ENCODE assay signal across 14 mouse cellular contexts in the genomic region with DNA sequence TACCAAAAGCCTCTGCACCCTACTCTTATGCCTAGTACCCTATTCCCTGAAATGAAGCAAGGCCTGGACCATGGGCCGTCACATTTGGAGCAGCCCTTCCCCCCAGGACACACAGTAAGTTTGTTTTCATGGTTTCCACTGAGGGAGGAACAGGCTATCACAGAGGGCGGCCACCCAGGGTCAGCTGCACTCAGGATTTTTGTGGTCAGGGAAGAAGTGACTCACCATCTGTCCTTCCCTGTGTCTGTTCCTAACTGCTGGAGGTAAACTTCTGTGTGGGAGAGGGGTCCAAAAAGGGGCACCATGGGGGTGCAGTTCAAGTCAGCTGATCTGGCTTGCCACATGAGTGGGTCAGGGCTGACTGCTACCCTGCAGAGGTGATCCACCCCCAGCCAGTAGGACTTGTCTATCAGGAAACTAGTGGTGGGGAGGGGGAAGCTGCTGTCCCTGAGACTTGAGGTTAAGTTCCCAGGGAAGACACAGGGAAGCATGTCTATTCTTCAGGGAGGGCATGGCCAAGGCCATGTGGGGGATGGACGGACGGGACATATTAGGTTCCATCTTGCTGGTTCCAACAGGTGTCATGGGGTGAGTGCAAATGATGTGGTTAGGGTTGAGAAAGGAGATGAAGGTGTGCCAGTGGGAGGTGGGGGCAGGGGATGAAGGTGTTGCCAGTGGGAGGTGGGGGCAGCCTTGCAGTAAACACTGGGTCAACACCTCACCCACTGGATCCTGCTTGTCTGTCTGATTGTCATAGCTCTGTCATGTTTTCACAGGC.
DNase-seq lines count a peak whose midpoint lies in the region; ATAC-seq lines count a peak whose summit lies in the region.
"Had no signal": no experiment of that assay in that cellular context is flagged by ENCODE, and none has a peak within 500 bp of the region (broad histone marks: within the 10 kb centered on the region; RNA-seq: fewer than 3 reads in every experiment).

No protein-coding gene starts in this region.

- H3K4me3 ChIP-seq in midbrain, embryonic 10.5 days: no peak overlapping the region
- no peak overlapping the region for H3K4me3 ChIP-seq in midbrain, embryonic 15.5 days
- H3K4me3 ChIP-seq: embryonic facial prominence, embryonic 10.5 days; limb, embryonic 15.5 days; megakaryocyte, embryonic 14.5 days; neural tube, embryonic 12.5 days had no signal

- DNase-seq in adrenal gland, adult (ENCODE audit: inconsistent age in 2 of 2, low spot score in 1 of 2): peak; percentile 85 to 90
- no peak for DNase-seq in adrenal gland, postnatal 4 days (ENCODE audit: low spot score in 2 of 2)
- no peak for DNase-seq in midbrain, embryonic 10.5 days (ENCODE audit: low spot score)
- DNase-seq in heart, adult 8-10 months (ENCODE audit: low spot score): peak; percentile 72
- peak; percentile 56 for DNase-seq in skeletal muscle tissue, adult 2 months (ENCODE audit: low read depth, low spot score)
- no peak for DNase-seq in thymus, postnatal 36 days

- peaks cover 74% of the 10 kb centered on the region for H3K4me1 ChIP-seq in midbrain, embryonic 10.5 days
- peaks cover 47% of the 10 kb centered on the region for H3K4me1 ChIP-seq in midbrain, embryonic 15.5 days

- no peaks in the 10 kb centered on the region for H3K36me3 ChIP-seq in midbrain, embryonic 10.5 days
- H3K36me3 ChIP-seq in midbrain, embryonic 15.5 days (replicated peaks): no peaks in the 10 kb centered on the region
- H3K36me3 ChIP-seq: embryonic facial prominence, embryonic 10.5 days; limb, embryonic 15.5 days; neural tube, embryonic 12.5 days had no signal

- H3K4me2 ChIP-seq in midbrain, embryonic 15.5 days: no peak overlapping the region
- H3K4me2 ChIP-seq: limb, embryonic 15.5 days; neural tube, embryonic 12.5 days had no signal

- H3K9me3 ChIP-seq in midbrain, embryonic 10.5 days (replicated peaks): no peaks in the 10 kb centered on the region
- H3K9me3 ChIP-seq in midbrain, embryonic 15.5 days: no peaks in the 10 kb centered on the region
- H3K9me3 ChIP-seq: embryonic facial prominence, embryonic 10.5 days; limb, embryonic 15.5 days; megakaryocyte, embryonic 14.5 days; neural tube, embryonic 12.5 days had no signal

- H3K9ac ChIP-seq in midbrain, embryonic 15.5 days: no peak overlapping the region
- H3K9ac ChIP-seq: limb, embryonic 15.5 days; neural tube, embryonic 12.5 days had no signal

- H3K27me3 ChIP-seq in midbrain, embryonic 10.5 days (ENCODE audit: low read depth, poor library complexity, severe bottlenecking): no peaks in the 10 kb centered on the region
- H3K27me3 ChIP-seq in midbrain, embryonic 15.5 days (replicated peaks): no peaks in the 10 kb centered on the region
- H3K27me3 ChIP-seq: limb, embryonic 15.5 days; neural tube, embryonic 12.5 days had no signal

- peak overlapping the region; percentile 39 for H3K27ac ChIP-seq in midbrain, embryonic 10.5 days (replicated peaks)
- H3K27ac ChIP-seq in midbrain, embryonic 15.5 days: no peak overlapping the region
- H3K27ac ChIP-seq: embryonic facial prominence, embryonic 10.5 days; limb, embryonic 15.5 days; neural tube, embryonic 12.5 days had no signal

- no peak for ATAC-seq in midbrain, embryonic 15.5 days (replicated peaks)
- ATAC-seq in granulocyte monocyte progenitor cell, adult 5-6 weeks (replicated peaks; ENCODE audit: poor library complexity, severe bottlenecking): no peak
- ATAC-seq: forebrain, embryonic 16.5 days; hindbrain, embryonic 16.5 days had no signal

- WGBS in midbrain, embryonic 10.5 days: 71% methylated on average over 4 of the region's 4 CpGs
- WGBS in midbrain, embryonic 15.5 days: 86% methylated on average over 4 of the region's 4 CpGs

Comparison
In these comparisons a context has a peak if more than half of its experiments do, and no peak if none do; other contexts are left out.
1. DNase-seq: peak in adrenal gland, adult (2 of 2), heart, adult 8-10 months (single experiment) and skeletal muscle tissue, adult 2 months (single experiment); none in adrenal gland, postnatal 4 days (0 of 2), midbrain, embryonic 10.5 days (single experiment) and thymus, postnatal 36 days (0 of 2).